Mouse (Mus musculus): ENCODE data around the gene Bpi. TPM values are rescaled to one million over a fixed set of nuclear protein-coding genes. Genes with fewer than 3 reads are reported as not detected.

The Bpi gene
- polyA plus RNA-seq, 1 experiment, result 0.06 TPM

DNA sequence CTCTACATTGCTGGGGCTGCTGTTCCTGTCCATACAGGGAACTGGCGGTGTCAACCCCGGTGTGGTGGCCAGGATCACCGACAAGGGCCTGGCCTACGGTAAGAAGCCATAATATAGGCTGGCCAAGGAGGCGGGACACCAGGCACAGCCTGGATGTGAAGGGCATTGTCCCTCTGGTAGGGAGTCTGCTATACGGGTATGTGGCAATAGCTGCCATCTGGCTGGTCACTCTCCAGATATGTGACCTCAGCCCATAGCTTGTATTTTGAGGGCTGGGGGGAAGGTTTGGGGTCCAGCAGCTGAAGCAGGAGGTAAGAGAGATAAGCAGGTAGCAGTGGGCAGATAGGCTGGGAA lies 48.8 kb downstream of the Bpi start:
- TF ChIP-seq POLR2A (IDR thresholded peaks at IDR 0.05; ENCODE audit: low read depth, low read length), result no peak
- TF ChIP-seq CTCF (conservative IDR thresholded peaks at IDR 0.05; ENCODE audit: insufficient read depth, insufficient read length, low read depth, low read length), result no peak
- Histone ChIP-seq H3K27me3 (replicated peaks; ENCODE audit: control insufficient read depth, insufficient read depth, low read length) (no peaks in the 10 kb centered on the region), H3K36me3 (ENCODE audit: control insufficient read depth, insufficient read depth, low read length) (no peaks in the 10 kb centered on the region), H3K4me3 (ENCODE audit: insufficient read depth, low read depth, low read length) (peak overlapping the region; percentile 5; the same call in 1 of the 2 replicates), H3K4me1 (ENCODE audit: control insufficient read depth, insufficient read depth, low read length) (no peaks in the 10 kb centered on the region), H3K27ac (ENCODE audit: insufficient read depth, low read depth, low read length) (0 out of 2 replicates have a peak overlapping the region, but pooled peaks have one; percentile 19)
- 52% methylated on average over 6 of the region's 6 CpGs for WGBS
- no peak for DNase-seq

GRCm38 (mm10) chr2:158308276-158308675 lies 50.4 kb downstream of the Bpi start:
- Histone ChIP-seq H3K27me3 (replicated peaks; ENCODE audit: control insufficient read depth, insufficient read depth, low read length) (no peaks in the 10 kb centered on the region), H3K27ac (ENCODE audit: insufficient read depth, low read depth, low read length) (no peak overlapping the region), H3K36me3 (ENCODE audit: control insufficient read depth, insufficient read depth, low read length) (no peaks in the 10 kb centered on the region), H3K4me1 (ENCODE audit: control insufficient read depth, insufficient read depth, low read length) (no peaks in the 10 kb centered on the region), H3K4me3 (ENCODE audit: insufficient read depth, low read depth, low read length) (no peak overlapping the region)
- DNase-seq, result no peak
- WGBS, result 75% methylated on average over 5 of the region's 5 CpGs
- TF ChIP-seq CTCF (conservative IDR thresholded peaks at IDR 0.05; ENCODE audit: insufficient read depth, insufficient read length, low read depth, low read length) (no peak), POLR2A (IDR thresholded peaks at IDR 0.05; ENCODE audit: low read depth, low read length) (no peak)

DNA sequence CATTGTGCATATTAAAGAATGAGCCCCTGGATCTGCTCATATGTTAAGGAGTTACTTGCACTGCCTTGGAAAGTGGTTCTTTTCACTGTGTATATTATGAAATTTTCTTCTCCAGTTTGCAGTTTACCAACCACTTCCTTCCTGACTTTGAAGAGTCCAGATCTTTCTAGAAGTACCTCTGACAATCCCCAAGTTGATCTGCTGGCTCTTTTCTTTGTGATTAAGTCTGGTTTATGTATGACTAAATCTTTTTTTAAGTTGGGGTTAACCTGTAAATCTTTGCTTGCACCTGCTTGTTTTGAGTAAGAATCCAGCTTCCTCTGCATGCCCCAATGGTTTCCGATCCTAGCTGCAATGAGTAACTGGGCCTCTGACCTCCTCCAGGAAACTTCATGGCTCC lies 55.2 kb downstream of the Bpi start:
- H3K27me3 ChIP-seq (replicated peaks; ENCODE audit: control insufficient read depth, insufficient read depth, low read length), result no peaks in the 10 kb centered on the region
- no peaks in the 10 kb centered on the region for H3K4me1 ChIP-seq (ENCODE audit: control insufficient read depth, insufficient read depth, low read length)
- H3K27ac ChIP-seq (ENCODE audit: insufficient read depth, low read depth, low read length), result no peak overlapping the region
- no peak for TF ChIP-seq POLR2A (IDR thresholded peaks at IDR 0.05; ENCODE audit: low read depth, low read length)
- no peak for TF ChIP-seq CTCF (conservative IDR thresholded peaks at IDR 0.05; ENCODE audit: insufficient read depth, insufficient read length, low read depth, low read length)
- DNase-seq, result peak; percentile 35
- WGBS, result 49% methylated on average over 1 of the region's 1 CpGs
- H3K4me3 ChIP-seq (ENCODE audit: insufficient read depth, low read depth, low read length), result no peak overlapping the region
- no peaks in the 10 kb centered on the region for H3K36me3 ChIP-seq (ENCODE audit: control insufficient read depth, insufficient read depth, low read length)

DNA sequence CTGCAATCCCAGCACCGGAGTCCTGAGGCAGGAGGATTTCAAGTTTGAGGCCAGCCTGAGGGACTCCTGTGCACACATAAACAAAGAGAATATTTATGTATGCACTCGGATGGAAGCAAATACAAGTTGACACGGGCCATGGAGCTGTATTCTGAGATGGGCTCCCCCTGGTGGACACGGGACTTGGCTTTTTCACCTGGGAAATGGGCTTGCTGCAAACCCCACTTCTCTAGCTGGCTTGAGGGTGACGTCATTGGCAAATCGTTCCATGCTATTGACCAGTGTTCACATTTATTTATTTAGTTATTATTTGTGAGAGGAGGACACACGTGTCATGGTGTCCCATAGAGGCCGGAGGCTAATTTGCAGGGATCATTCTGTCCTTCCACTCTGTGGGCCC lies 58.5 kb downstream of the Bpi start:
- Histone ChIP-seq H3K4me1 (ENCODE audit: control insufficient read depth, insufficient read depth, low read length) (no peaks in the 10 kb centered on the region), H3K27me3 (replicated peaks; ENCODE audit: control insufficient read depth, insufficient read depth, low read length) (no peaks in the 10 kb centered on the region), H3K36me3 (ENCODE audit: control insufficient read depth, insufficient read depth, low read length) (no peaks in the 10 kb centered on the region), H3K27ac (ENCODE audit: insufficient read depth, low read depth, low read length) (no peak overlapping the region), H3K4me3 (ENCODE audit: insufficient read depth, low read depth, low read length) (no peak overlapping the region)
- DNase-seq, result peak; percentile 20
- no peak for TF ChIP-seq POLR2A (IDR thresholded peaks at IDR 0.05; ENCODE audit: low read depth, low read length)
- peak; percentile 60 for TF ChIP-seq CTCF (conservative IDR thresholded peaks at IDR 0.05; ENCODE audit: insufficient read depth, insufficient read length, low read depth, low read length)
- 68% methylated on average over 8 of the region's 8 CpGs for WGBS

- DNase-seq, result peak; percentile 34
- no peak overlapping the region for H3K27ac ChIP-seq (ENCODE audit: insufficient read depth, low read depth, low read length)
- no peaks in the 10 kb centered on the region for H3K27me3 ChIP-seq (replicated peaks; ENCODE audit: control insufficient read depth, insufficient read depth, low read length)
- no peak overlapping the region for H3K4me3 ChIP-seq (ENCODE audit: insufficient read depth, low read depth, low read length)
- TF ChIP-seq POLR2A (IDR thresholded peaks at IDR 0.05; ENCODE audit: low read depth, low read length), result no peak
- peak; percentile 62 for TF ChIP-seq CTCF (conservative IDR thresholded peaks at IDR 0.05; ENCODE audit: insufficient read depth, insufficient read length, low read depth, low read length)
- no peaks in the 10 kb centered on the region for H3K36me3 ChIP-seq (ENCODE audit: control insufficient read depth, insufficient read depth, low read length)
- 34% methylated on average over 5 of the region's 5 CpGs for WGBS
- H3K4me1 ChIP-seq (ENCODE audit: control insufficient read depth, insufficient read depth, low read length), result no peaks in the 10 kb centered on the region
These were observed 59.1 kb downstream of the Bpi start for GRCm38 (mm10) chr2:158317026-158317425.

GRCm38 (mm10) chr2:158321596-158321995 lies 63.7 kb downstream of the Bpi start:
- Histone ChIP-seq H3K4me1 (ENCODE audit: control insufficient read depth, insufficient read depth, low read length) (no peaks in the 10 kb centered on the region), H3K27me3 (replicated peaks; ENCODE audit: control insufficient read depth, insufficient read depth, low read length) (no peaks in the 10 kb centered on the region), H3K27ac (ENCODE audit: insufficient read depth, low read depth, low read length) (no peak overlapping the region), H3K36me3 (ENCODE audit: control insufficient read depth, insufficient read depth, low read length) (no peaks in the 10 kb centered on the region), H3K4me3 (ENCODE audit: insufficient read depth, low read depth, low read length) (no peak overlapping the region)
- TF ChIP-seq CTCF (conservative IDR thresholded peaks at IDR 0.05; ENCODE audit: insufficient read depth, insufficient read length, low read depth, low read length) (no peak), POLR2A (IDR thresholded peaks at IDR 0.05; ENCODE audit: low read depth, low read length) (no peak)
- WGBS, result 89% methylated on average over 6 of the region's 6 CpGs
- no peak for DNase-seq

DNA sequence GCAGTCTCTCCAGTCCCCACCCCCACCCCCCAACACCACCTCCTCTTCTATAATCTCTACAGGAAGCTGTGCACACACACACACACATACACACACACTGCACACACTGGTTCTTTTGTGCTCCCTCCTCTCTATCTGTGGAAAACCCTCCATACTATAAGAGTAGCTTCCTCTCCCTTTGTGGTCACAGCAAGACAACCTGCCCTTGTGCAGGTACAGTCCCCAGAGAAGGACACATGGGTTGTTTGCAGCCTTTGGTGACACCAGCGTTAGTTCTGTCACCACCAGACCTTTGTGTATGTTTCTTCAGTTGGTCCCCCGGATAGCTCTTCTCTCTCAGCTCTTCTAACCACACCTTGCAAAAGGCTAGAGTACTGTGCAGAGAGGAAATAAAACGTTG lies 65.0 kb downstream of the Bpi start:
- no peaks in the 10 kb centered on the region for H3K36me3 ChIP-seq (ENCODE audit: control insufficient read depth, insufficient read depth, low read length)
- H3K4me1 ChIP-seq (ENCODE audit: control insufficient read depth, insufficient read depth, low read length), result no peaks in the 10 kb centered on the region
- H3K27ac ChIP-seq (ENCODE audit: insufficient read depth, low read depth, low read length), result no peak overlapping the region
- no peak overlapping the region for H3K4me3 ChIP-seq (ENCODE audit: insufficient read depth, low read depth, low read length)
- H3K27me3 ChIP-seq (replicated peaks; ENCODE audit: control insufficient read depth, insufficient read depth, low read length), result no peaks in the 10 kb centered on the region
- no peak for TF ChIP-seq POLR2A (IDR thresholded peaks at IDR 0.05; ENCODE audit: low read depth, low read length)
- TF ChIP-seq CTCF (conservative IDR thresholded peaks at IDR 0.05; ENCODE audit: insufficient read depth, insufficient read length, low read depth, low read length), result no peak
- no peak for DNase-seq
- 75% methylated on average over 3 of the region's 3 CpGs for WGBS

Data from kidney, adult 2 months (tissue).